Mouse (Mus musculus) kidney, postnatal 36 days (tissue): ENCODE data around the gene Acer1.
"Not testable (repeated sequence)": the region's sequence is repeated elsewhere in the genome, so short reads cannot be mapped to it uniquely, and the experiment has no call there.

Source experiments
- DNase-seq, 2 experiments: peaks; one replicate each; pipeline ENCODE4 v3.0.0; 2021 to 2022; ENCODE audit warnings: mixed read lengths in 2 of 2

Gene Acer1

DNA sequence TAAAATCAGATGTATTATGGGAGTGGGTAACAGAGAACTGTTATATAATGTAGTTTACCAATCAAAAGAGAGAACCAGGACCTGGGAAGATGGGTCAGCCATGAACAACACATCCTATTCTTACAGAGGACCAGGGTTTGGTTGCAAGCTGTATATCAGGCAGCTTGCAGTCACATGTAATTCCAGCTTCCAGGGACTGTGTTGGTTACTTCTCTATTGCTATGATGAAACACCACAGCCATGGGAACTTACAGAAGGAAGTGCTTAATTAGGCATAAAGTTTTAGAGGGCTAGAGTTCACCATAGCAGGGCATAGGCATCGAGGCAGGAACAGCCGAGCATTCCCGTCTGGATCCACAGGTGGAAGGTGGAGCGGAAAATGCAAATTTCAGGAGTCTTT, 43.2 kb downstream of the Acer1 start:
- DNase-seq, result no peak

DNA sequence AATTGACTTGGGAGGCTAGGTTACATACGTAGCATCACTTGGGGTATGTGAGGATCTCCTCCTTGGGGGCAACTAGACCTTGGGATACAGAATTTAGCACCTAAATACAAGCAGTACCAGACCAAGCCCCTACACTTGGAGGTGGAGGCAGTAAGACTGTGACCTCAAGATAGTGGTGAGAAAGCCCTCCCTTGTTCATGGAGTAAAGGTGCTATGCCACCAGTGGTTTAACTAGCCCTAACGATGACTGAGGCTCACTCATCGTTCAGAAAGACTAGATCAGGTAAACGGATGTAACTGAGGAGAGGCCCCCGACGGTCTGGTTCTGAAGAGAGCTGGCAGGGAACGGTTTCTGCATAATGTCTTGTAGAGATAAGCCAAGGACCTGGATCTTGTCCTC, 45.2 kb downstream of the Acer1 start:
- DNase-seq, result no peak

DNA sequence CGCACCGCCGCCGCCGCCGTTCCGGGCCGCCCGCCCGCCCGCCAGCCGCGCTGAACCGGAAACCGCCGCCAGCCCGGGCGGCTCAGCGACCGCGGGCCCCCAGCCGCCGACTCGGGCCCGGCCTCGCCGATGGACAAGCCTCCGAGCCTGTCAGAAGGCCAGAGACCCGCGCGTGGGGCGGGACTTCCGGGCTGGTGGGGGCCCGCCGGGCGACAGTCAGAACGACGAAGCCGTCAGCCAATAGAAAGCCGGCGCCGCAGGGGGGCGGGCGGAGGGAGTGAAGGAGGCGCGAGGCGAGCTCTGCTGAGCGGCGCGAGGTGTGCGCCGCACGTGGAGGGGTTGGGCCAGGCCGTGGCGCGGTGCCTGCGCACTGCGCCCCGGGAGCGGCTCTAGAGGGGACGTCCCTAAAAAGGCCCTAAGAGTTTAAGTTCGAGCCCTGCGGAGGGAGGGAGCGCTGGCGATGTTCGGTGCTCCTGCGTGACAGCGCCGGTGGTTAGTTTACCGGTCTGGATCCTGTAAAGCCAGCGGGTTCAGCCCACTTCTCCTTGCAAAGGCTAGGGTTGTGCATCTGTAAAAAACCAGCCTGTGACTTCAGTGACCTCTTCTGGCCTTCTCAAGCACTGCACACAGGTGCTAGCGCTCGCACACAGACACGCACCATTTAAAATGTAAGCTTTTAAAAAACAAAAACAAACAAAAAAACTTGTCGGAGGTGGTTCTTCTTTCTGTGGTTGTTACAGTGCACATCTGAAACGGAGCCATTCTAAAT, 46.4 kb downstream of the Acer1 start, which contains the start of gene Mllt1:
Gene Mllt1 (minus strand): TSS at position 53 of the 769 bp plus-strand sequence.
- DNase-seq, result peak; percentile 98 to 99

- no peak for DNase-seq
Observed at GRCm38 (mm10) chr17:56934545-56935330, 47.2 kb downstream of the Acer1 start.

- no peak for DNase-seq
Observed at GRCm38 (mm10) chr17:56933395-56933794, 48.5 kb downstream of the Acer1 start.

GRCm38 (mm10) chr17:56930026-56930425, 51.9 kb downstream of the Acer1 start:
- DNase-seq, result no peak

DNA sequence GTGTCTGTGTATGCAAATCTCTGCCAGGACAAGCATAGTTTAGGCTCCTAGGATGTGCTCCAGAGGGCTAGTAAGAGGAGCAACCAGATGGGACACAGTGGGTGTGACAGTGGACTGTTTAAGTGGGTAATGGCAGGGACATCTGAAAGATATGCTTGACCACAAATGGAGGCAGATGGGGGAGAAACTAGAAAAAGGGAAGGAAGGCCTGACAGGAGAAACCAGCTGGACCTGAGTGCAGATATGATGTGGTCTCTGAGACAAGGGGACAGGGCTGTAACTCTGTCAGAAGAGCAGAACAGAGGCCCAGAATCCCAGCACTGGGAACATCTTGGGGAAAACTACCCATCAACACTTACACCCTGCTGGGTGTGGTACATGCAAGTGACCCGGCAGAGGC, 52.4 kb downstream of the Acer1 start:
- no peak for DNase-seq

- no peak for DNase-seq
Observed at GRCm38 (mm10) chr17:56929101-56929500, 52.8 kb downstream of the Acer1 start.

DNA sequence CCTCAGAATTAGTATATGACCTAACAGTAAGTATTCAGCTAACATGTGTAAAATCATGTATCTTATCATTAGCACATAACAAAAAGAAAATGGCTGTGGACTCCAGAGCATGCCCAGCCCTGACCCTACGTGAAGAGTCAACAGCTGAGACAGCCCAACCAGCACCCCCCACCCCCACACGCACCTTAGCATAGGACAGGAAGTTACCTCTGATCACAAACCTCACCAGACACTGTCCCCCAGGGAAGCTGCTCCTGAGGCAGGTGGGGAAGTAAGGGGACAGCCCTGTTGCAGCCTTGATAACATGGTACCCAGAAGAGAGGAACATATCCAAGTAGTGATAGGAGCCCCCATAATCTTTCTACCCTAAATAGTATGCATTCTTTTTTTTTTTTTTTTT, 55.9 kb downstream of the Acer1 start:
- DNase-seq, result no peak

DNA sequence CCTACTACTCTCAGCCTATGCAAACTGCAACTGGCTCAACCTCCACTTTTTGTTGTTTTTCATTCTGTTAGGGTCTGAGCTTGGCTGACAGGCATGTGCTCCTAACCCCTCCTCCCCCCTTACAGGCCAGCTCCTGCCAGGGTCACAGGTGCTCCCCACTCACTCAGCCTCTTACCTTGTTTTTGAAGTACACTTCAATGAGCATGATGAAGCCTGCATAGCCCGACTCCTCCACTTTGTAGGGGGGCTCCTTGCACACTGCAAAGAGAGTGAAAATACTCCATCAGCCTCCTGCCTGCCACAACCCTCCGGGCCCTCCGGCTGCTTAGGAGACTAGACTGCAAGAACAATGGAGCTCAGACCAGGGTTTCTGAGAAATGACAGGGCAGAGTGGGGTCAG, 62.2 kb downstream of the Acer1 start:
- no peak for DNase-seq

- DNase-seq, result no peak
Observed at GRCm38 (mm10) chr17:56917166-56917565, 64.8 kb downstream of the Acer1 start.

DNA sequence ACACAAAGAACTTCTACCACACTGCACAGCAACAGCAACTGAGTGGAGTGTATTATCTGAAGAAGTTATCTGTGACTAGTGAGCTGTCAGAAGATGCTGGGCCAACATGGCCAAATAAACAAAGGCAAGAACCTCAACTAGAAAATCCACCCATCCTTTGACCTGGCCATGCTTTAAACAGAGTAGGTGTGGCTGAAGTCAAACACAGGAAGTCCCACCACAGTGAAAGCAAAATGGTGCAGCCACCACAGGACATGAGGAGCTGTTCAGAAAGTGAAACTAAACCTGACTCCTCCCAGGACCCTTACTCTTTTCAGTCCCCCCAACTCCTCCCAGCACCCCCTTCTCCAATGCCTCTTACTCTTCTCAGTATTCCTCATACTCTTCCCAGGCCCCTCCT, 68.5 kb downstream of the Acer1 start:
- no peak for DNase-seq

DNA sequence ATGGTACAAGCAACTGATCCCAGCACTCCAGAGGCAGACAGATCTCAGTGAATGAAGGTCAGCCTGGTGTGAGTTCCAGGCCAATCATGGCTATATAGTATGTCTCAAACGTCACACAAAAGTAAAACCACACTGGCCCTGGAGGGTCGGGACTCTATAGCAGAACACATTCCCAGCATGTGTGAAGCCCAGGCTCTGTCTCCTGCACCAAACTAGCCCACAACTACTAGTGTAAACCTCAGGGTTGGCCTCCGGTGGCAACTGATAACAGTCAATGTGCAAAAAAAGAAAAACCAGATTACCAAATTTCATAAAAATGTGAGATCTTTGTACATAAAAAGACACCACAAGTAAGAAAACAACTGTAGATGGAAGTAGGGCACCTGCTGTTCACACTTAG, 68.9 kb downstream of the Acer1 start:
- DNase-seq, result no peak

- DNase-seq, result not testable (repeated sequence)
Observed at GRCm38 (mm10) chr17:56909764-56910163, 72.2 kb downstream of the Acer1 start.

- peak in 1 of 2 experiments; percentile 27 for DNase-seq
Observed at GRCm38 (mm10) chr17:56907887-56908286, 74.0 kb downstream of the Acer1 start.

- DNase-seq, result peak; percentile 74 to 84
Observed at GRCm38 (mm10) chr17:56907096-56907495, 74.8 kb downstream of the Acer1 start.

DNA sequence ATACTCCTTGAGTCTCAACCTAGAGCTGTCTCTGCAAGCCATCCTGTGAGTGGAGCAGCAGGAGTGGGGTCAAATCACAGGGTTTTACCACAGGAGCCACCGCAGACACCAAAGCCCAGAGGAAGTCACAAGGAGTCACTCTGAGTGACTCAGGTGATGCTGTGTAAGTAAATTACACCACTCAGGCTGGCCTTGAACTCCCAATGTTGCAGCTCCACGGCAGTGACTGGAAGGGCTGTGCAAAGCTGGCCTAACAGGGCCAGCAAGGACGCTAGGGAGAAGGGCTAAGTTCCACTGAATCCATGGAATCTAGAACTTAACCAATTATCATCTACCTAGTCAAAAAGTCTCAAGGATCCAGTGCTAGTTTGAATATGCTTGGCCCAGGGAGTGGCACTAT, 75.8 kb downstream of the Acer1 start:
- no peak for DNase-seq
